Mouse (Mus musculus) E14TG2a.4 (cell line): ENCODE data around the gene Dus2.

Experiments used
- CTCF ChIP-seq: conservative IDR thresholded peaks from 2 replicates; pipeline ENCODE4 v1.5.1; 2014; ENCODE audit warnings: low read length
- NANOG ChIP-seq: IDR thresholded peaks from 2 replicates; pipeline ENCODE4 v1.6.1; 2014; ENCODE audit warnings: borderline replicate concordance, low read length, mixed read lengths
- POU5F1 ChIP-seq: IDR thresholded peaks from 2 replicates; pipeline ENCODE4 v1.6.1; 2014; ENCODE audit warnings: low read length, borderline replicate concordance

DNA sequence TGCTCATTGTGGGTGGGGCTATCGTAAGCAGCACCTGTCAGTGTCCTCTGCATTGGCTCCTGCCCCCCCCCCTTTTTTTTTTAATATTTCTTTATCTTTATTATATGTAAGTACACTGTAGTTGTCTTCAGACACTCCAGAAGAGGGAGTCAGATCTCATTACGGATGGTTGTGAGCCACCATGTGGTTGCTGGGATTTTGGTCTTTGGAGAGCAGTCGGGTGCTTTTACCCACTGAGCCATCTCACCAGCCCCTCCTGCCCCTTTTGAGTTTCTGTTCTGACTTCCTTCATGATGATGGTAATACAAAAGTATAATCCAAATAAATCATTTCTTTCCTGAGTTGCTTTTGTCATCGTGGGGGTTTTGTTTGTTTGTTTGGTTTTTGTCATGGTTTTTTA, 111.2 kb downstream of the Dus2 start:
- no peak for TF ChIP-seq CTCF
- no peak for TF ChIP-seq NANOG
- no peak for TF ChIP-seq POU5F1
